Mouse (Mus musculus) small intestine, adult 2 months (tissue): ENCODE measurements at regions not wholly inside any gene's neighbourhood (a gene's known extent, or its start where the extent isn't known, plus 50 kb on each side); places are given as distances from the start of the nearest gene placed in this dataset.

Experiments
- CTCF ChIP-seq: fragments of 200-500 bp; IDR thresholded peaks from 2 replicates; pipeline ENCODE4 v1.5.1; 2012; ENCODE audit warnings: low read depth, mild to moderate bottlenecking, control low read depth, inconsistent platforms, low read length, moderate library complexity, mixed read lengths; ENCODE audit not compliant: insufficient replicate concordance, insufficient read length; ENCODE audit errors: extremely low read depth
- POLR2A ChIP-seq: fragments of 200-500 bp; IDR thresholded peaks from 2 replicates; pipeline ENCODE4 v1.6.1; 2012; ENCODE audit warnings: low read depth, mild to moderate bottlenecking, control low read depth, inconsistent platforms, low read length, moderate library complexity

GRCm38 (mm10) chr9:56547291-56547977, 129.0 kb downstream of the Hmg20a start:
- no peak for TF ChIP-seq CTCF
- TF ChIP-seq POLR2A = no peak
